Mouse (Mus musculus) forelimb bud, embryonic 11.5 days (tissue): ENCODE measurements around the gene Irak3.
A peak's percentile ranks its signal among the peaks of the same experiment; 100 is the strongest.
"Not testable (repeated sequence)": the region's sequence is repeated elsewhere in the genome, so short reads cannot be mapped to it uniquely, and the experiment has no call there.

Experiments
- DNase-seq: peaks from one replicate; pipeline ENCODE4 v3.0.0-alpha.2; 2012; ENCODE audit warnings: low read depth, low spot score

The Irak3 gene

GRCm38 (mm10) chr10:120163490-120163889, 38.4 kb downstream of the Irak3 start:
- no peak for DNase-seq

GRCm38 (mm10) chr10:120162840-120163239, 39.1 kb downstream of the Irak3 start:
- no peak for DNase-seq

GRCm38 (mm10) chr10:120160533-120160932, 41.4 kb downstream of the Irak3 start:
- DNase-seq = peak; percentile 4

DNA sequence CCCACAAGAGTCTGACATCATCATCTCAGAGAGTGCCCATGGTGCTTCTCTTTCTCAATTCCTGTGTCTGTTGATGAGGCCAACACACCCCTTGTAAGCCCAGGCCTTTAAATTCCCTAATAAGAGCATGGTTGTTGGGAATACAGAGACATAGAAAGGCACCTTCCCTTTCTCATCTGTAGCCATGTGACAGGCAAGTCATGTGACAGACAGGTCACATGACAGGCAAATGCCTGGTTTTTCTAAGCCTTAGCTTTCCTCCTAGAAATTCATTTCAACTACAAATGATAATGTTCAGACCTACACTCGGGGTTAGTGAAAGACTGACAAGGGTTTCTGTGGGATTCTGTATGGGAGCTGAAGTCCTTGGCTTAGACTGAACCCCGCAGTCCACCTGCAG, 48.0 kb downstream of the Irak3 start:
- DNase-seq = no peak

DNA sequence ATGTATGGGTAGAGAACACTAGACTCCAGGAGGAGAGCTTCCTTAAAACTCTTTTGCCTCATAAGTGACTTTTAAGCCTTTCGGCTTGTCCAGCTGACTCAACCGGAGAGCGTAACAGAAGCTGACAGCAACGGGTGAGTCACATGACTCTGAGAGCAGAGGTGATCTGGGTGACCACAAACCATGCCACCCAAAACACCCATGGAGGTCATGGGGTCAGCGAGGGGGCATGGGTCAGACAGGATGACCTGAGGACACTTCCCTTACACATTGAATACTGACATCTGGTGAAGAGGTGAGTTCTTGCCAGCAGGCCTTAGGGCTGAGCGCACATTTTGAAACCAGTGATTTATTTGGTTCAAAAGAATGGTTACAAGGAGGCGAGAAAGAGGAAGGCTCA, 50.3 kb downstream of the Irak3 start:
- DNase-seq = no peak

DNA sequence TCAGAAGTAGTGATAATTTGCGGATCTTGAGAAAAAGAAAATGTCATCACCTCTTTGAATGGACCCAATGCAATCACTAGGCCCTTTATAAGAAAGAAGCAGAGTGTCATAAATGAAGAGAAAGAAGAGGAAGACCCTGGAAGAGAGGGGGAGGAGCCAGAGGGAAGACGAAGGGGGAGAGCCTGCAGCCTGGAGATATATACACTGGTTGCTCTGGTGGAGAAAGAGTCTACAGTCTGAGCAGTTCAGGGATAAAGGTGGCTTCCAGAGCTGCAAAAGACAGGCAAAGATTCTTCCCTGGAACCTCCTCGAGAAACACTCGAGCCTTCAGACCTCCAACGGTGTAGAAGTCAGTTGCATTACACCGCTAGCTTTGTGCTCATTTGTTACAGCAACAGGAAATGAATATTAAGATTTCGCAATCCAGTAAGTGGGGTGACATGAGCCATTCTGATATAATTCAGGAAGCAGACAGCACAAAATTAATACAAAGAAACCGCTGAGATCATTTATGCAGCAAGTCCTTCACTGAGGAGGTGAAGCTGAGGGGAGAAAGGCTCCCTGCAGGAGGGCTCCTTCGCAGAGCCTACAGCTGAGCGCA, 60.9 kb downstream of the Irak3 start:
- no peak for DNase-seq

GRCm38 (mm10) chr10:120140193-120140592, 61.7 kb downstream of the Irak3 start:
- DNase-seq = no peak

GRCm38 (mm10) chr10:120136020-120136562, 65.8 kb downstream of the Irak3 start:
- no peak for DNase-seq

DNA sequence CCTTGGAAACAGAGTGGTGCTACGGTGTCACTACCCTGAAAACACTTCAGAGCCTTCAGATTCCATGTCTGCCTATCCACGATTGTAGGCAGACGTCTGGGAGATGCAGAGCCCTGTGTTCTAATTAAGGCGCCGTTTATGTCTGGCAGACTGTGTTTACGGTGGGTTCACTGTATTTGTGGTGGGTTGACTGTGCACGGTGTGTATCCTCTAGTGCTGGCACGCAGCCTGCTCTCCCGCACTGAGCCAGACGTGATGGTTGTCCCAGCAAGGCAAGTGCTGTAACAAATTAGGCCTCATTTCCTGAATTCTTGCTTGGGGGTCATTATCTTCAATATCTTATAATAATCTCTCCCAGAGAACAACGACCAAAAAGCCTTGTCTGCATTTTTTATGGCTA, 68.2 kb downstream of the Irak3 start:
- no peak for DNase-seq

- peak; percentile 37 for DNase-seq
Observed at GRCm38 (mm10) chr10:120130621-120131020, 71.3 kb downstream of the Irak3 start.

DNA sequence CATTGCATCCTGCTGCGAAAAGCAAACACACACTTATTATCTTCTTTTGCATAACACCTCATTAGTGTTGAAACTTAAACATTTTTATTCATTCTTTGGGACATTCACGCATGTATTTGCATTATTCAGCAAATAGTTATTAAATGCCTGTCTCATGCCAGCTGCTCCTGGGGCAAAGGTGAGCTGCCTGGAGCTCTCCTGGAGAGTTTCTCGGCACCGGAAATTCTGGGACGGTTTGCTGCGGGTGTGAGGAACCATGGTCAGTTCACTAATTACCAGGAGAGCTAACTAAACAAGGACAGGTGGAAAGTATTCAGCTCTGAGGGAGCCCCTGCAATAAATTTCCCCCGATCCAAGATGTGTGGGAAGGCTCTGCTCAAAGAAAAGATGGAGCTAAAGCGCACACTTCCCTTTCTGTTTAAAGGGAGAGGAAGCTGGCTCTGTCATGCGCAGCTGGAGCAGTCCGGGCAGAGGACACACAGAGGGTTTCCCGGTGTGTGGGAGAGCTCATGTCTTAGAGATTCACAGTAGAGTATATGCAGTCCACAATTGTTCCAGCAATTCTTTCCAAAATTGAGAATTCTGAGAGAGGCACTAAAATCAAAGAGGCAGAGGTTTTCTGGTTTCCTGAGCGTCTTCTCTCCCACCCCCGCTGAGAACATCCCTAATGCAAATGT, 73.2 kb downstream of the Irak3 start:
- DNase-seq = no peak

- DNase-seq = no peak
Observed at GRCm38 (mm10) chr10:120125465-120125857, 76.5 kb downstream of the Irak3 start.

GRCm38 (mm10) chr10:120124801-120125464, 77.0 kb downstream of the Irak3 start:
- peak; percentile 77 for DNase-seq

- no peak for DNase-seq
Observed at GRCm38 (mm10) chr10:120123721-120124120, 78.2 kb downstream of the Irak3 start.

GRCm38 (mm10) chr10:120115249-120115648, 86.7 kb downstream of the Irak3 start:
- DNase-seq = no peak

- no peak for DNase-seq
Observed at GRCm38 (mm10) chr10:120114493-120114892, 87.4 kb downstream of the Irak3 start.

DNA sequence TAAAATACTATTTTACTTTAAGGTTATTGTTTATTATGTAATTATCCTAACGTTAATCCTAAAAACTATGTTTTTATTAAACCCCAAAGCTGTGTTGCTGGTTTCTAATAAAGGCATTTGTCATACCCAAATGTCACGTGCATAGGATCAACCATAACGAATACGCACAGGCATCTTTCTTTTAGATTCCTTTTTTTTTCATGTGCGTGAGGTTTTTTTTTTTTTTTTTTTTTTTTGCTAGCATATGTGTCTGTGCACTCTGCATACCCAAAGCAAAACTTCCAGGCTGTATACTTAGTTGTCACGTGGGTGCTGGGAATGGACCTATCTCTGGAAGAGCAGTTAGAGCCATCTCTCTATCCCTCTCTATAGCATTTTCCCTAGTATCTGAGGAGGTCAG, 88.0 kb downstream of the Irak3 start:
- DNase-seq = no peak

- DNase-seq = not testable (repeated sequence)
Observed at GRCm38 (mm10) chr10:120113482-120113881, 88.4 kb downstream of the Irak3 start.

DNA sequence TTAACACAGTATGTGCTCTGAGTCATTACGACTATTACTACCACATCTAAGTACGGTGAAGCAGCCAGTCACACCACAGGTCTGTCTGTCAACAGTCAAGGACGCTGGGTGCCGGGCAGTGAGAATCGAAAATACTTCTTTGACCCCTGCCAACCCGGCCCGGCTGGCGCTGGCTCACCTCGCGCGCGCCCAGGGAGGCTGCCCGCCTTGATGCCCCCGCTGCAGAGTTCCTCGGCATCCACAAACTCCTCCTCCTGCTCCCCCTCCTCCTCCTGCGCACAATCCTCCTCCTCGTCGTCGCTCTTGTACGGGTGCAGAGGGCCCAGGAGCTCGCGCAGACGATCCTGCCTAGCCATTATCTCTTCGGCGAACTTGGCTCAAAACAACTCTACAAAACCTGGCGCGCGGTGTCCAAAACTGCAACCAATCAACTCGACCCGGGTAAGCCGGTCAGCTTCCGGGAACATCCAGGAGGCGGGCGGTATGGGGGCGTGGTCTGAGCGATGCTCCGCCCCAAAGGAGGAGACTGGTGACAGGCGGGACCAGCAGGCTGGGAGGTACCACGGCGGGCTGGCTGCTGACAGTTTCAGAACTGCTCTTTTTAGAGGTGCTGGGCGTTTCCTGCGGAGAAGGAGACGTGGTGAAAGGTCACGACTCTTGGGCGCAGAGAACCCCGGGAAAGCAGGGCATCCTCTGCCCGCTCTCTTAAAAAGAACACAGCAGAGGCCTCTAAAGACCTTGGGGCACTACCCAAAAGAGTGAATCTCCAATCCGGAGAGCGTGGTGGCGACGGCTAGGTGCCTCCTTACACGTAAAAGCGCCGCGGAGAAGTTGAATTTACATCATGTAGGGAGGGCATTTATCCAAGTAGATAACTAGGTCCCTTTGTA, 89.2 kb downstream of the Irak3 start, which contains the start of gene Helb:
TSS of gene Helb (minus strand) at position 481 of the 890 bp plus-strand sequence.
- DNase-seq = peak; percentile 94

DNA sequence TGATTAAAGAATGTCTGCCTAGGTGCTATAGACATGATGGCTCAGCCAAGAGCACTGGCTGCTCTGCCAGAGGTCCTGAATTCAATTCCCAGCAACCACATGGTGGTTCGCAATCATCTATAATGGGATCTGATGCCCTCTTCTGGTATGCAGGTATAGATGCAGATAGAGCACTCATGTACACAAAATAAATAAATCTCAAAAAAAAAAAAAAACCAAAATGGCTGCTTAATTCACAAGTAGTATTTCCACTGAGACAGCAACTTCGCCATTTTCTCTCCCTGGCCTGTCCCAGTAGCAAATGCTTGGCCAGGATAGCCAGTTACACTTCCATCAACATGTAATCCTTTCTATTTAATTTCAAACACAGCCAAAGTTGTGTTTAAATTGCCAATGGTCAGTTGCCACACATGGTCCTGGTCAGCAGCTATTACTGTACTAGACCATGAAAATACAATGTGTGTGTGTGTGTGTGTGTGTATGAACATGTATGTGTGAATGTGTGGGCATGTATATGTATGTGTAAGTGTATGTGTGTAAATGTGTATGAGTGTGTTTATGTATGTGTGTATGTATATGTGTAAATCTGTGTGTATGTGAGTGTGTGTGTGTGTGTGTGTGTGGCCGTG, 90.1 kb downstream of the Irak3 start:
- DNase-seq = no peak

GRCm38 (mm10) chr10:120100806-120101205, 101.1 kb downstream of the Irak3 start:
- DNase-seq = no peak
